33 mouse cellular contexts compared by ENCODE assay signal in genomic region chr9:22438826-22439225, GRCm38 (mm10). TPM values are rescaled to one million over a fixed set of nuclear protein-coding genes. Genes with fewer than 3 reads are reported as not detected.
DNase-seq lines count a peak whose midpoint lies in the region; ATAC-seq and TF ChIP-seq lines count a peak whose summit lies in the region.
"Had no signal": no experiment of that assay in that cellular context is flagged by ENCODE, and none has a peak within 500 bp of the region (broad histone marks: within the 10 kb centered on the region; RNA-seq: fewer than 3 reads in every experiment).

No protein-coding gene starts in this region.

- H3K4me1 ChIP-seq in midbrain, postnatal 0 days (ENCODE audit: insufficient read depth, low read length), result no peaks in the 10 kb centered on the region
- no peaks in the 10 kb centered on the region for H3K4me1 ChIP-seq in midbrain, embryonic 15.5 days
- H3K4me1 ChIP-seq: forebrain, embryonic 10.5 days; forebrain, embryonic 13.5 days; heart, embryonic 12.5 days; heart, embryonic 15.5 days had no signal

- no peak for DNase-seq in layer of hippocampus, adult 2 months (ENCODE audit: low spot score in 2 of 2)
- no peak for DNase-seq in layer of hippocampus, postnatal 14 days (ENCODE audit: low spot score in 2 of 2)
- no peak for DNase-seq in midbrain, postnatal 0 days (ENCODE audit: low spot score)
- peak; percentile 17 for DNase-seq in ES-CJ7 (ENCODE audit: low read depth, low spot score)
- no peak for DNase-seq in urinary bladder, postnatal 25 days (ENCODE audit: low spot score)
- no peak for DNase-seq in heart, postnatal 36 days
- DNase-seq: adrenal gland, postnatal 10 days; adrenal gland, postnatal 36 days; cerebellum, adult 18-20 months; cerebellum, adult 9-10 months; cerebellum, postnatal 14 days; forebrain, postnatal 0 days; gastrocnemius, postnatal 25 days; heart, adult 18-20 months; heart, postnatal 10 days; heart, postnatal 4 days had no signal

- intact Hi-C loops in heart, postnatal 36 days (cut with DNase I), result no loop called here

- H3K27ac ChIP-seq in layer of hippocampus, adult 2 months, result no peak overlapping the region
- H3K27ac ChIP-seq in midbrain, postnatal 0 days (ENCODE audit: low read depth, low read length), result no peak overlapping the region
- no peak overlapping the region for H3K27ac ChIP-seq in midbrain, embryonic 15.5 days
- H3K27ac ChIP-seq: forebrain, embryonic 10.5 days; forebrain, embryonic 13.5 days; heart, embryonic 15.5 days; hindbrain, embryonic 14.5 days; hindbrain, postnatal 0 days had no signal

- no peak overlapping the region for H3K9ac ChIP-seq in midbrain, postnatal 0 days (replicated peaks; ENCODE audit: low read length, poor library complexity, severe bottlenecking)
- H3K9ac ChIP-seq in midbrain, embryonic 15.5 days, result no peak overlapping the region
- H3K9ac ChIP-seq: forebrain, embryonic 13.5 days; forebrain, postnatal 0 days; heart, embryonic 12.5 days; heart, embryonic 15.5 days; hindbrain, embryonic 14.5 days had no signal

- TF ChIP-seq CTCF in layer of hippocampus, adult 2 months (conservative IDR thresholded peaks at IDR 0.05), result peak; percentile 28
- peak; percentile 23 for TF ChIP-seq CTCF in midbrain, postnatal 0 days (IDR thresholded peaks at IDR 0.05)

- no peaks in the 10 kb centered on the region for H3K9me3 ChIP-seq in midbrain, postnatal 0 days (ENCODE audit: low read length)
- H3K9me3 ChIP-seq in midbrain, embryonic 15.5 days, result no peaks in the 10 kb centered on the region
- H3K9me3 ChIP-seq: forebrain, embryonic 13.5 days; heart, embryonic 15.5 days had no signal

- WGBS in midbrain, postnatal 0 days, result 61% methylated on average over 1 of the region's 1 CpGs
- WGBS in midbrain, embryonic 15.5 days, result 65% methylated on average over 1 of the region's 1 CpGs

- no peak overlapping the region for H3K4me3 ChIP-seq in layer of hippocampus, adult 2 months
- no peak overlapping the region for H3K4me3 ChIP-seq in midbrain, postnatal 0 days (ENCODE audit: low read depth, low read length)
- no peak overlapping the region for H3K4me3 ChIP-seq in midbrain, embryonic 15.5 days
- H3K4me3 ChIP-seq: forebrain, embryonic 10.5 days; forebrain, embryonic 13.5 days; heart, embryonic 12.5 days; heart, embryonic 15.5 days had no signal

- no peak for ATAC-seq in midbrain, postnatal 0 days (ENCODE audit: low FRiP score)
- no peak for ATAC-seq in midbrain, embryonic 15.5 days (replicated peaks)
- ATAC-seq: forebrain, embryonic 13.5 days; forebrain, postnatal 0 days; hindbrain, postnatal 0 days; inflammation-experienced regulatory T-cells, adult 6 months; Patski had no signal

- H3K27me3 ChIP-seq in midbrain, postnatal 0 days (ENCODE audit: insufficient read depth, low read length), result no peaks in the 10 kb centered on the region
- H3K27me3 ChIP-seq in midbrain, embryonic 15.5 days (replicated peaks), result no peaks in the 10 kb centered on the region
- H3K27me3 ChIP-seq: forebrain, embryonic 13.5 days; heart, embryonic 12.5 days; heart, embryonic 15.5 days; Patski had no signal

- no peak overlapping the region for H3K4me2 ChIP-seq in midbrain, postnatal 0 days (ENCODE audit: low read depth, low read length, poor library complexity, severe bottlenecking)
- H3K4me2 ChIP-seq in midbrain, embryonic 15.5 days, result no peak overlapping the region
- H3K4me2 ChIP-seq: forebrain, embryonic 13.5 days; heart, embryonic 12.5 days; heart, embryonic 15.5 days; hindbrain, embryonic 14.5 days had no signal

- H3K36me3 ChIP-seq in midbrain, postnatal 0 days (ENCODE audit: insufficient read depth, low read length), result peaks cover 4% of the 10 kb centered on the region
- H3K36me3 ChIP-seq in midbrain, embryonic 15.5 days (replicated peaks), result peaks cover 9% of the 10 kb centered on the region; the same call in 1 of the 2 replicates
- H3K36me3 ChIP-seq: heart, embryonic 15.5 days had no signal

RNA-seq across cellular contexts. Expression of gene Gm17545, which starts 15.3 kb away (rescaled TPM):
- total RNA-seq in layer of hippocampus, adult 2 months (2021), result not detected
- not detected for total RNA-seq in layer of hippocampus, postnatal 14 days (2021)
- not detected in 2 replicates for total RNA-seq in midbrain, postnatal 0 days (2014; rRNA removed)
- not detected in 2 replicates for polyA plus RNA-seq in midbrain, postnatal 0 days (2015; fragmentation: Nextera tagmentation; extraction: Ambion mirVana)
- polyA plus RNA-seq in midbrain, embryonic 15.5 days (2015; fragmentation: Nextera tagmentation; extraction: Ambion mirVana), result not detected in 2 replicates
- not detected for total RNA-seq in heart, postnatal 36 days (2021)
- total RNA-seq: adrenal gland, adult 18-20 months; adrenal gland, postnatal 10 days; adrenal gland, postnatal 36 days; ES-E14; forebrain, postnatal 0 days; gastrocnemius, adult 8-10 months; gastrocnemius, postnatal 25 days; heart, adult 18-20 months; heart, postnatal 10 days; heart, postnatal 4 days; hindbrain, postnatal 0 days had no signal
- polyA plus RNA-seq: embryonic facial prominence, embryonic 11.5 days; embryonic facial prominence, embryonic 14.5 days; forebrain, embryonic 10.5 days; forebrain, embryonic 13.5 days; forebrain, postnatal 0 days; frontal cortex, adult 2 months; gonadal fat pad, adult 2 months; heart, embryonic 12.5 days; heart, embryonic 15.5 days; hindbrain, embryonic 11.5 days; hindbrain, embryonic 14.5 days; hindbrain, postnatal 0 days; inflammation-experienced regulatory T-cells, adult 6 months; Patski had no signal

RNA-seq across cellular contexts. Expression of gene 9530077C05Rik, which starts 27.5 kb away (rescaled TPM):
- total RNA-seq in layer of hippocampus, adult 2 months (2021), result 1 to 10 TPM; 7.6 to 9.6 TPM
- 1 to 10 TPM; 7.1 to 7.2 TPM for total RNA-seq in layer of hippocampus, postnatal 14 days (2021)
- total RNA-seq in midbrain, postnatal 0 days (2014; rRNA removed), result 18.7 and 21.5 TPM in 2 replicates
- 19.3 and 20.2 TPM in 2 replicates for polyA plus RNA-seq in midbrain, postnatal 0 days (2015; fragmentation: Nextera tagmentation; extraction: Ambion mirVana)
- 15.9 and 16.6 TPM in 2 replicates for polyA plus RNA-seq in midbrain, embryonic 15.5 days (2015; fragmentation: Nextera tagmentation; extraction: Ambion mirVana)
- total RNA-seq in heart, postnatal 36 days (2021), result under 1 TPM; 0.47 to 0.57 TPM

RNA-seq across cellular contexts. Expression of gene Rp9, which starts 30.7 kb away (rescaled TPM):
- total RNA-seq in layer of hippocampus, adult 2 months (2021), result 10 to 100 TPM; 34.3 to 34.5 TPM
- total RNA-seq in layer of hippocampus, postnatal 14 days (2021), result 10 to 100 TPM; 37.2 to 37.4 TPM
- 59.4 and 60.4 TPM in 2 replicates for total RNA-seq in midbrain, postnatal 0 days (2014; rRNA removed)
- polyA plus RNA-seq in midbrain, postnatal 0 days (2015; fragmentation: Nextera tagmentation; extraction: Ambion mirVana), result 75.8 and 81.7 TPM in 2 replicates
- 70.9 TPM in 2 replicates for polyA plus RNA-seq in midbrain, embryonic 15.5 days (2015; fragmentation: Nextera tagmentation; extraction: Ambion mirVana)
- 10 to 100 TPM; 42.7 to 42.9 TPM for total RNA-seq in heart, postnatal 36 days (2021)

RNA-seq across cellular contexts. Expression of gene Bbs9, which starts 36.7 kb away (rescaled TPM):
- total RNA-seq in layer of hippocampus, adult 2 months (2021), result 10 to 100 TPM; 21.0 to 26.6 TPM
- total RNA-seq in layer of hippocampus, postnatal 14 days (2021), result 10 to 100 TPM; 21.3 to 23.0 TPM
- 38.2 and 40.0 TPM in 2 replicates for total RNA-seq in midbrain, postnatal 0 days (2014; rRNA removed)
- 19.7 and 22.6 TPM in 2 replicates for polyA plus RNA-seq in midbrain, postnatal 0 days (2015; fragmentation: Nextera tagmentation; extraction: Ambion mirVana)
- 24.9 and 25.0 TPM in 2 replicates for polyA plus RNA-seq in midbrain, embryonic 15.5 days (2015; fragmentation: Nextera tagmentation; extraction: Ambion mirVana)
- total RNA-seq in heart, postnatal 36 days (2021), result 10 to 100 TPM; 11.8 to 14.0 TPM

RNA-seq across cellular contexts. Expression of gene Anln, which starts 49.8 kb away (rescaled TPM):
- 10 to 100 TPM; 17.4 to 21.5 TPM for total RNA-seq in layer of hippocampus, adult 2 months (2021)
- total RNA-seq in layer of hippocampus, postnatal 14 days (2021), result 10 to 100 TPM; 15.5 to 16.2 TPM
- 3.6 and 6.0 TPM in 2 replicates for total RNA-seq in midbrain, postnatal 0 days (2014; rRNA removed)
- 1.3 and 1.7 TPM in 2 replicates for polyA plus RNA-seq in midbrain, postnatal 0 days (2015; fragmentation: Nextera tagmentation; extraction: Ambion mirVana)
- polyA plus RNA-seq in midbrain, embryonic 15.5 days (2015; fragmentation: Nextera tagmentation; extraction: Ambion mirVana), result 4.5 and 4.7 TPM in 2 replicates
- 1 to 10 TPM; 1.6 to 2.1 TPM for total RNA-seq in heart, postnatal 36 days (2021)

Comparison
In these comparisons a context has a peak if more than half of its experiments do, and no peak if none do; other contexts are left out.
1. RNA of gene 9530077C05Rik, which starts 27.5 kb away (total RNA-seq): 18.7 to 21.5 TPM in midbrain, postnatal 0 days, 7.6 to 9.6 TPM in layer of hippocampus, adult 2 months and 7.1 to 7.2 TPM in layer of hippocampus, postnatal 14 days; 0.47 to 0.57 TPM in heart, postnatal 36 days; every median in the first group is over 4 times any median in the second.